Mouse (Mus musculus) forebrain, embryonic 16.5 days (tissue): ENCODE measurements around the gene Syngr4. TPM values are rescaled to one million over a fixed set of nuclear protein-coding genes. Genes with fewer than 3 reads are reported as not detected.

Experiments
- polyA plus RNA-seq: library from polyadenylated mRNA; unstranded; fragments of >200 nt; fragmentation: Nextera tagmentation; extraction: Ambion mirVana; gene quantifications from 2 replicates; pipeline ENCODE4 v1.2.1, GENCODE M21; 2015

The Syngr4 gene
- polyA plus RNA-seq, 1 experiment from 2014 or later, result not detected

Other genes with a start within 250 kb of the Syngr4 start
- gene Fut2, start 230.3 kb downstream of the Syngr4 start, polyA plus RNA-seq, result 0.10 and 0.21 TPM in 2 replicates
- 0.80 and 0.84 TPM in 2 replicates for gene Ntn5, start 212.7 kb downstream of the Syngr4 start, polyA plus RNA-seq
- gene Sec1, start 202.3 kb downstream of the Syngr4 start, polyA plus RNA-seq, result 0.10 and 0.25 TPM in 2 replicates
- 40.1 and 64.4 TPM in 2 replicates for gene Car11, start 196.9 kb downstream of the Syngr4 start, polyA plus RNA-seq
- gene Dbp, start 191.6 kb downstream of the Syngr4 start, polyA plus RNA-seq, result 4.1 and 4.3 TPM in 2 replicates
- 567 and 579 TPM in 2 replicates for gene Rpl18, start 181.3 kb downstream of the Syngr4 start, polyA plus RNA-seq
- gene Sphk2, start 178.7 kb downstream of the Syngr4 start, polyA plus RNA-seq, result 29.9 and 31.1 TPM in 2 replicates
- gene Fam83e, start 175.5 kb downstream of the Syngr4 start, polyA plus RNA-seq, result 0.60 and 1.1 TPM in 2 replicates
- gene Spaca4, start 170.9 kb downstream of the Syngr4 start, polyA plus RNA-seq, result not detected in 2 replicates
- gene Lmtk3, start 113.0 kb downstream of the Syngr4 start, polyA plus RNA-seq, result 18.9 and 26.4 TPM in 2 replicates
- 5.5 and 7.1 TPM in 2 replicates for gene Sult2b1, start 112.0 kb downstream of the Syngr4 start, polyA plus RNA-seq
- gene Cyth2, start 82.1 kb downstream of the Syngr4 start, polyA plus RNA-seq, result 327 and 379 TPM in 2 replicates
- 0.85 and 1.1 TPM in 2 replicates for gene Kcnj14, start 71.9 kb downstream of the Syngr4 start, polyA plus RNA-seq
- 45.3 and 46.1 TPM in 2 replicates for gene Grwd1, start 65.8 kb downstream of the Syngr4 start, polyA plus RNA-seq
- 41.8 TPM in 2 replicates for gene Kdelr1, start 23.9 kb downstream of the Syngr4 start, polyA plus RNA-seq
- gene Grin2d, start 18.3 kb downstream of the Syngr4 start, polyA plus RNA-seq, result 0.56 and 1.5 TPM in 2 replicates
- 5.7 and 6.0 TPM in 2 replicates for gene Tmem143, start 227 bp upstream of the Syngr4 start, polyA plus RNA-seq
- 19.2 and 21.6 TPM in 2 replicates for gene Emp3, start 24.7 kb upstream of the Syngr4 start, polyA plus RNA-seq
- gene Ccdc114, start 27.4 kb upstream of the Syngr4 start, polyA plus RNA-seq, result 3.1 and 4.6 TPM in 2 replicates
- 0.47 and 0.86 TPM in 2 replicates for gene Abcc6, start 133.6 kb upstream of the Syngr4 start, polyA plus RNA-seq
- gene Nomo1, start 137.0 kb upstream of the Syngr4 start, polyA plus RNA-seq, result 46.0 and 47.1 TPM in 2 replicates
- 5.7 and 6.0 TPM in 2 replicates for gene Kcnj11, start 204.1 kb upstream of the Syngr4 start, polyA plus RNA-seq